Mouse (Mus musculus) intestine, embryonic 16.5 days (tissue): Measurements from ENCODE around the gene Arpc2. TPM values are rescaled to one million over a fixed set of nuclear protein-coding genes. Genes with fewer than 3 reads are reported as not detected.

Source experiments
- ATAC-seq: fragments of 200-750 bp; cut with Nextera tagmentation; 2 replicates; pipeline ENCODE4 v1.8.0; 2017; ENCODE audit warnings: moderate TSS enrichment, moderate library complexity
- H3K27ac ChIP-seq: fragments of 300-500 bp; sonication (generic); 2 replicates; pipeline ENCODE4 v1.5.1; 2014; ENCODE audit warnings: mild to moderate bottlenecking, low read length
- H3K27me3 ChIP-seq: fragments of 300-500 bp; sonication (generic); replicated peaks from 2 replicates; pipeline ENCODE4 v1.6.1; 2014; ENCODE audit warnings: low read length, control low read depth, mixed read lengths; ENCODE audit not compliant: control insufficient read depth, insufficient read depth
- H3K36me3 ChIP-seq: fragments of 300-500 bp; sonication (generic); 2 replicates; pipeline ENCODE4 v1.6.1; 2014; ENCODE audit warnings: low read length, control low read depth; ENCODE audit not compliant: control insufficient read depth, insufficient read depth
- H3K4me1 ChIP-seq: fragments of 300-500 bp; sonication (generic); 2 replicates; pipeline ENCODE4 v1.6.1; 2014; ENCODE audit warnings: low read length, control low read depth, mixed read lengths; ENCODE audit not compliant: control insufficient read depth, insufficient read depth
- H3K4me2 ChIP-seq: fragments of 300-500 bp; sonication (generic); 2 replicates; pipeline ENCODE4 v1.6.1; 2014; ENCODE audit warnings: low read depth, low read length, control low read depth
- H3K4me3 ChIP-seq: fragments of 300-500 bp; sonication (generic); 2 replicates; pipeline ENCODE4 v1.5.1; 2014; ENCODE audit warnings: mild to moderate bottlenecking, low read length
- H3K9ac ChIP-seq: fragments of 300-500 bp; sonication (generic); 2 replicates; pipeline ENCODE4 v1.6.1; 2014; ENCODE audit warnings: low read depth, low read length
- H3K9me3 ChIP-seq: fragments of 300-500 bp; sonication (generic); 2 replicates; pipeline ENCODE4 v1.6.1; 2016; ENCODE audit warnings: low read length, control low read depth; ENCODE audit not compliant: control insufficient read depth
- WGBS: fragments of 180-500 bp; shearing (Covaris S2); extraction: QIAGEN DNeasy Blood & Tissue Kit; methylation state at CpG from one replicate; pipeline ENCODE4 v1.1.7; 2014; 5-methylcytosine and 5-hydroxymethylcytosine counted together
- polyA plus RNA-seq: library from polyadenylated mRNA; unstranded; fragments of >200 nt; fragmentation: Nextera tagmentation; extraction: Ambion mirVana; gene quantifications from 2 replicates; pipeline ENCODE4 v1.2.1, GENCODE M21; 2015

Gene Arpc2
- polyA plus RNA-seq, 1 experiment from 2014 or later = 575 TPM

DNA sequence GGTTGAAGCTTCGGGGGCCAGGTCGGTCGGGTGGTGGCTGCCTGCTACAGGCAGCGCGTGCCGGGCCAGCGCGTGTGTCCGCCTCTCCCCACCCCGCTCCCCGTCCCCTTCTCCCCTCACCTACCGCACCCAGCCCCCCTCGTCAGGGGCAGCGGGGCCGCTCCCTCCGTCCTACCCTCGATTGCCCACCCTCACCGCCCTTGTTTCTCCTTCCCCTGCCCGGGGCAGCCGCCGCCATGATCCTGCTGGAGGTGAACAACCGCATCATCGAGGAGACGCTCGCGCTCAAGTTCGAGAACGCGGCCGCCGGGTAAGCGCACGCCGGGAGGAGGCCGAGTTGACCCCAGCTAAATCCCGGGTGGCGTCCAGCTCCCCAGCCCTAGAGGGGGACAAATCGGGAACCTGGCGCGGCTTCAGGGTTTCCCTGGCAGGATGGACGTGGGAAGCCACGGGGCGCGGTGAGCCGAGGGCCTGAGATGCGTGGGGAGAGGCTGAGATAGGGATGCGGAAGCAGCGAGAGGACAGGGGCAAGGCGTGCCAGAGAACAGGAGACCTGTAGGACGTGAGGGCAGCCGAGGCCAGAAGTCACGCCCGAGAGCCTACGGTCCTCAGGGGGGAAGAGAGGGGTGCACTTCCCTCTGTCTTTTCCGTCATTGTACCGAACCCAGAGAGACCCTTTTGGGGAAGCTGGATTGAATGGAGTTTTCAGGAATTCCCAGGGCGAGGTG is 870 bp downstream of the Arpc2 start:
- H3K36me3 ChIP-seq = no peaks in the 10 kb centered on the region
- H3K27me3 ChIP-seq = no peaks in the 10 kb centered on the region
- peak overlapping the region; percentile 99 for H3K9ac ChIP-seq
- no peaks in the 10 kb centered on the region for H3K9me3 ChIP-seq
- under 1% methylated on average over 54 of the region's 57 CpGs for WGBS
- peaks cover 31% of the 10 kb centered on the region for H3K4me1 ChIP-seq
- peak overlapping the region; percentile 68 for H3K4me2 ChIP-seq
- peak overlapping the region; percentile 93 for H3K27ac ChIP-seq
- H3K4me3 ChIP-seq = peak overlapping the region; percentile 98
- peak; percentile 61 for ATAC-seq

DNA sequence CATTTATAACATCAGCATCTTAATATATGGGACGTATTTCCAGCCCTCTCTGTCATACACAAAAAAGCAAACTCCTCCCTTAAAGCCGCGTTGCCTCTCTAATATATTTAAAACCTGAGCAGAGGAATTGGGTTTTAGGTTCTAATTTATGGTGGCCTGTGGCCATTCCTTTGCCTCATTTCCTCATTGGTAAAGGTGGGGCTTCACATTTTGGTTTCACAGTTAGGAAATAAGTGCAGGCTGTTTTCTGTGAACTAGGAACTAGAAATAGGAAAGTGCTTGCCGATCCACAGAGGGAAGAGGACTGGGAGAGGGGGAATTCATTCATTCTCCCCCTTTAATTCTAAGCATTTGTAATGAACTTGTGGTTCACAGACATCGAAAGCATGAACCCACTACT is 1.8 kb downstream of the Arpc2 start:
- peaks cover 34% of the 10 kb centered on the region for H3K4me1 ChIP-seq
- peak overlapping the region; percentile 64 for H3K4me2 ChIP-seq
- peak overlapping the region; percentile 98 for H3K4me3 ChIP-seq
- H3K27me3 ChIP-seq = no peaks in the 10 kb centered on the region
- peak overlapping the region; percentile 93 for H3K27ac ChIP-seq
- peak overlapping the region; percentile 99 for H3K9ac ChIP-seq
- ATAC-seq = no peak
- no peaks in the 10 kb centered on the region for H3K9me3 ChIP-seq
- 18% methylated on average over 5 of the region's 5 CpGs for WGBS
- H3K36me3 ChIP-seq = no peaks in the 10 kb centered on the region

DNA sequence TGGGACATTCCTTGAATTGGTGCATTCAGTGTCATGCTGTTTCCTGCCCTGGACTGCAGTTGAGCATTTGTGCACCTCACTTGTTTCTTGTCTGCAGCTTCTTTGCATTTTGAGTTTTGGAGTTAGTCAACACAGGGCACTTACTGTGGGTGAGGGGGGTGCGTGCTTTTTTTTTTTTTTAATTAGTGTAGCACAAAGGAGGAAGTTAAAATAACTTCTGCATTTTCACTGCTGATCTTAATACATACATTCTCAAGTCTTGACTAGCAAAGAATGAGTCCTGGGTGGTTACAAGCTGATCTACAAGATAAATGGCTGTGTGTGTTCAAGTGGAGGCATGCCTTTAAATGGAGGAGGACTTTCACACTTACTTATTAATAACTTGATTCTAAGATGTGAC is 2.3 kb downstream of the Arpc2 start:
- Histone ChIP-seq H3K27me3 (no peaks in the 10 kb centered on the region), H3K9me3 (no peaks in the 10 kb centered on the region), H3K9ac (peak overlapping the region; percentile 99), H3K36me3 (no peaks in the 10 kb centered on the region), H3K4me3 (peak overlapping the region; percentile 98), H3K4me1 (peaks cover 34% of the 10 kb centered on the region), H3K4me2 (peak overlapping the region; percentile 64), H3K27ac (peak overlapping the region; percentile 93)
- no peak for ATAC-seq
- WGBS = 57% methylated on average over 1 of the region's 1 CpGs

GRCm38 (mm10) chr1:74239162-74239561 is 3.3 kb downstream of the Arpc2 start:
- Histone ChIP-seq H3K9ac (peak overlapping the region; percentile 54; the same call in 1 of the 2 replicates), H3K27ac (peak overlapping the region; percentile 93), H3K4me2 (peak overlapping the region; percentile 64), H3K27me3 (no peaks in the 10 kb centered on the region), H3K36me3 (no peaks in the 10 kb centered on the region), H3K4me3 (peak overlapping the region; percentile 98), H3K4me1 (peaks cover 42% of the 10 kb centered on the region), H3K9me3 (no peaks in the 10 kb centered on the region)
- peak; percentile 47 for ATAC-seq
- 13% methylated on average over 7 of the region's 7 CpGs for WGBS

GRCm38 (mm10) chr1:74239618-74240017 is 3.7 kb downstream of the Arpc2 start:
- ATAC-seq = no peak
- Histone ChIP-seq H3K27me3 (no peaks in the 10 kb centered on the region), H3K4me2 (peak overlapping the region; percentile 64), H3K9me3 (no peaks in the 10 kb centered on the region), H3K36me3 (no peaks in the 10 kb centered on the region), H3K4me1 (peaks cover 45% of the 10 kb centered on the region), H3K4me3 (peak overlapping the region; percentile 98), H3K9ac (peak overlapping the region; percentile 54; the same call in 1 of the 2 replicates), H3K27ac (peak overlapping the region; percentile 93)
- 28% methylated on average over 11 of the region's 11 CpGs for WGBS

GRCm38 (mm10) chr1:74240311-74240710 is 4.4 kb downstream of the Arpc2 start:
- Histone ChIP-seq H3K27ac (peak overlapping the region; percentile 43), H3K4me1 (peaks cover 47% of the 10 kb centered on the region), H3K36me3 (no peaks in the 10 kb centered on the region), H3K4me3 (no peak overlapping the region), H3K4me2 (peak overlapping the region; percentile 21; the same call in 1 of the 2 replicates), H3K9ac (no peak overlapping the region; the same call in 1 of the 2 replicates), H3K27me3 (no peaks in the 10 kb centered on the region), H3K9me3 (no peaks in the 10 kb centered on the region)
- ATAC-seq = no peak
- WGBS = 30% methylated on average over 6 of the region's 6 CpGs

GRCm38 (mm10) chr1:74240832-74241231 is 4.9 kb downstream of the Arpc2 start:
- ATAC-seq = no peak
- Histone ChIP-seq H3K9me3 (no peaks in the 10 kb centered on the region), H3K9ac (no peak overlapping the region), H3K27ac (peak overlapping the region; percentile 27; the same call in 1 of the 2 replicates), H3K4me1 (peaks cover 50% of the 10 kb centered on the region), H3K4me2 (0 out of 2 replicates have a peak overlapping the region, but pooled peaks have one; percentile 21), H3K27me3 (no peaks in the 10 kb centered on the region), H3K36me3 (no peaks in the 10 kb centered on the region), H3K4me3 (no peak overlapping the region)
- WGBS = 46% methylated on average over 4 of the region's 4 CpGs

- 45% methylated on average over 2 of the region's 2 CpGs for WGBS
- ATAC-seq = no peak
- 0 out of 2 replicates have a peak, but pooled peaks cover under 1% of the 10 kb centered on the region for H3K36me3 ChIP-seq
- no peaks in the 10 kb centered on the region for H3K27me3 ChIP-seq
- no peaks in the 10 kb centered on the region for H3K9me3 ChIP-seq
- no peak overlapping the region for H3K4me2 ChIP-seq
- H3K4me1 ChIP-seq = peaks cover 34% of the 10 kb centered on the region
- no peak overlapping the region for H3K4me3 ChIP-seq
- H3K27ac ChIP-seq = no peak overlapping the region
- H3K9ac ChIP-seq = no peak overlapping the region
Measured at GRCm38 (mm10) chr1:74245525-74245924, 9.6 kb downstream of the Arpc2 start.

DNA sequence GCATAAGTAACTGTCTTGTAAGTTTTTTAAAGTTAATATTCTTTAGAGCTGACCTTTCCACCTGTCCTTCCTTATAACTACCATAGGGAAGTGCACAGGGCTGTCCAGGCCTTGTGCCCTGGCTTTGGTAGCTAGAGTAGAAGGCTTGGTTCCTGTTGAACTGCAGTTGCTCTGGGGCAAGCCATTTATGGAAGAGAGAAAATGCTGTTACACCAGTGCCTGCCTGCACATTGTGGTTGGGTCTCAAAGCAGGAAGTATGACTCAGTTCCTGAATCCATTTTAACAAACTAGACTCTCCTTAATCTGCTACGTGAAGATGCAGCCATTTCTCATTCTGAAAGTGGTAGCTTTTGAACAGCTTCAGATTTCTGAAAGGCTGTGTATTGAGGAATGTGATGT is 12.9 kb downstream of the Arpc2 start:
- ATAC-seq = peak; percentile 77
- peaks cover 12% of the 10 kb centered on the region; the same call in 1 of the 2 replicates for H3K36me3 ChIP-seq
- 31% methylated on average over 1 of the region's 1 CpGs for WGBS

More for the DNA sequence above, 12.9 kb downstream of the Arpc2 start:
- H3K27ac ChIP-seq = peak overlapping the region; percentile 89
- H3K9me3 ChIP-seq = no peaks in the 10 kb centered on the region
- H3K27me3 ChIP-seq = no peaks in the 10 kb centered on the region
- peaks cover 19% of the 10 kb centered on the region for H3K4me1 ChIP-seq
- H3K9ac ChIP-seq = no peak overlapping the region
- no peak overlapping the region for H3K4me2 ChIP-seq
- H3K4me3 ChIP-seq = no peak overlapping the region
